Mouse (Mus musculus): ENCODE measurements around the gene Mrpl21.

DNA sequence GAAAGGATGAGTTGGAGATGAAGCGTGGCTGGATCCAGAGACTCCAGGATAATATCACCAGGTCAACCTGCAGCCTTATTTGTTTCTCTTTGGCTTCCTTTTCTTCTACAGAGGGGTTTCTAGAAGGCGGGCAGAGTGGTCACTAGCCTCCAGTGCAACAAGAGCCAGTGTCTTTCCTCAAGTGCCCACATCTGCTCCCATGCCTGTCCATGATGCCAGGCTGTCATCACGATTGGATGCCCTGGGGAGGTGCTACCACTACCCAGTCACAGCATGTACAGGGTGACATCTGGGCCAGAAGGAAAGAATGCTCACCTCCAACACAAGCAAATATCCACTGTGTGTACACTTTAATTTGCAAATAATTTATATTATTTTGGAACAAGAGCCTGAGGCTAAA, 22.1 kb upstream of the Mrpl21 start:
- no peak for TF ChIP-seq POLR2A (IDR thresholded peaks at IDR 0.05; ENCODE audit: low read depth, low read length)
- TF ChIP-seq CTCF (IDR thresholded peaks at IDR 0.05; ENCODE audit: extremely low read depth, insufficient read length, insufficient replicate concordance, low read depth, low read length) = no peak
